Mouse (Mus musculus): ENCODE data around the gene Ninj2.

Ninj2 gene

DNA sequence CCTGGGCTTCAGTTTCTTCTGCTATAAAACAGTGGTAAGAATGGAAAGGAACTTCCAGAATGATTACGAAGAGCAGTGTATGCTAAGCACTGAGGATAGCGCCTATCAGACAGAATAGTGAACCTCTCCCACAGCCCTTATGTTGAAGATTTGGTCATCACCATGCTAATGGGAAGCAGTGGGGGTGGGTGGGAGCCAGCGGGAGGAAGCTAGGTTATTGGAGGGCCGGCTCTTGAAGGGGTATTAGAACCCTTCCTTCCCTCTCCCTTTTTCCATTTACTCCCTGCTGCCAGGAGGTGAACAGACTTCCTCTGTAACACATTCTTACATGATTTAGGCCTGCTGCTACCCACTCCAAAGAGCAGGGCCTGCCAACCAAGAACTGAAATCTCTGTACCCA, 1.2 kb upstream of the Ninj2 start:
- no peak for DNase-seq (ENCODE audit: extremely low read depth, insufficient read length, low spot score)

DNA sequence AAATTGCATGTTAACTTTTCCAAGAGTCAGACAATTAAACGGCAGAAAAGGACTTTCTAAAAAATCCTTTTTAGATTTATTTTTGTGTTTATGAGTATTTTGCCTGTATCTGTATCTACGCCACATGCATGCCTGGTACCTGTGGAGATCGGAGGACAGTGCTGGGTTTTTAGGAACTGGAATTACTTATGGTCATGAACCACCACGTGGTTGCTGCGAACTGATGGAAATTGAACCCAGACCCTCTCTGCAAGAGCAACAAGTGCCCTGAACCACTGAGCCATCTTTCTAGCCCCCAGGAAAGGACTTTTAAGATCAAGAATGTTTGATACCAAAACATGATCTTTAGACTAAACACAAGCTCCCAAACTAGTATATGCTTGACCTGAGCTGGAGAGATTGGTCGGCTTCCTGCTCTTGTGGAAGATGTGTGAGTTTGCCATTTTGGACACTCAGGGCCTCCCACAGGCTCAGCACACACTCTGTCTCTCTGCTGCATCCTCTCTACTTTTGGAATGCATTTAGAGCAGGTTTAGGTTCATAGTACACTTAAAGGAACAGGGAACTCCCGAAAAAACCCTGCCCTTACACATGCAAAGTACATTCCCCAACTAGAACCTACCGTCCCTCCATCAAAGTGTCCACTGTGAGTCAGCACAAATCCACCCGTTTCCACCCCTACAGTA, 1.1 kb downstream of the Ninj2 start:
- DNase-seq (ENCODE audit: extremely low read depth, insufficient read length, low spot score), result no peak

DNA sequence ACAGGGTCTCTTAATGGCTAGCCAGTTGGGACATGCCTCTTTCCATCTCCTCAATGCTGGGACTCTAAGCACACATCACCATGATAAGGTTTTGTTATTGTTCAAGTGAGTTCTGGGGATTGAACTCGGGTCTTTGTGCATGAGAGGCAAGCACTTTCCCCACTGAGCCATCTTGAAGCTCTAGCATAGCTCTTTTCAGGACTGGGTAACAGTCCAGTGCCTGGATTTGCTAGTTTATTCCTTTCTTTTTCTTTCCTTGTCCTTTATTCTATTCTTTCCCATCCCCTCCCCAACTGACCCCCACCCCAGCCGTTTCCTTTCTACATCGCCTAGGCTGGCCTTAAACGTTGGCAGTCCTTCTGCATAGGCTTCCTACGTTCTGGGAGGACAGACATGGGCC, 1.9 kb downstream of the Ninj2 start:
- DNase-seq (ENCODE audit: extremely low read depth, insufficient read length, low spot score), result no peak

DNA sequence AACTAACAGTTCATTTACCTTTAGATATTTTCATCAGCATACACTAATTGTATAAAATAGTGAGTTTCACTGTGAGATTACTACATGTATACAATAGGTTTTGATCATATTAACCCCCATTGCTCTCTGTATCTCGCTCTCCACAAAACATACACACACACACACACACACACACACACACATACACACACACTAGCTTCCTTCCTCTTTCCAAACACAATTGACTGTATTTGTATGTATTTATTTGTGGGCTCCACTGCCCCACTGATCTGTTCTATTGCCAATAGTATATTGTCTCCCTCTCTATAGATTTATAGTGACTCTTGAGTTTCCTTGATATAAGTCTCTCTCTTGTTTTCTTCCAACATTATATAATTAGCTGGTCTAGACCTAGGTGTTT, 2.4 kb downstream of the Ninj2 start:
- no peak for DNase-seq (ENCODE audit: extremely low read depth, insufficient read length, low spot score)

DNA sequence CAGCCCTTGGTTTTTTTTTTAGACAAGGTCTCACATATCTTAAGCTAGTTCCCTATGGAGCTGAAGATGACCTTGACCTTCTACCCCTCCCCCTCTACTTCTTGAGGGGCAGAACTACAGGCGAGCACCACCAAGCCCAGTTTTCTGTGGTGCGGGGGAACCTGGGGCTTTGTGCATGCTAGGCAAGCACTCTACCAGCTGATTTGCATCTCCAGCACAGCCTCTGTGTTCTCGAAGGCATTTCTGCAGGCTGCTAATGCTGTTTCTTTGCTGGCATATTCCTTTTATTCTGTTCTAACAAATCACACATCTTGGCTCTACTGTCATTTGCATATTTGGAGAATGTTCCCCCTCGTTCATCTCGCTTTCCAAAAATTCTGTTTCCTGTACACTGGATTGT, 6.2 kb downstream of the Ninj2 start:
- DNase-seq (ENCODE audit: extremely low read depth, insufficient read length, low spot score), result no peak

DNA sequence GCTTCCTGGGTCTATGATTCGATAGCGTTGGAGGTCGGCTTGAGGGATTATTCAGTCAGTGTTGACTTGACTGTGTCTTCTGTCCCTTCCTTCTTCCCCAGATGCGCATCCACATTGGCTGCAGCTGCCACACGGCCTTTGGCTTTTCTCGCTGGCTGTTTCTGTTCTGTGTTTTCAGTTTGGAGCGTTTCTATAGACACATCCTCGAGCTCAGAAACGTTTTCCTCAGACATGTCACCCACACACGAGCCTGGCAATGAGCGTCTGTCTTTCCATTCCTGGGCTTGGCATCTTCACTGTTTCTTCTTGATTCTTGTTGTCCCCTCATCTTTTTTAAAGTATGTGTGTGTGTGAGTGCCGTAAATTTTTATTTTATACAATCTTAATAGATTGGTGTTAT, 8.1 kb downstream of the Ninj2 start:
- no peak for DNase-seq (ENCODE audit: extremely low read depth, insufficient read length, low spot score)

DNA sequence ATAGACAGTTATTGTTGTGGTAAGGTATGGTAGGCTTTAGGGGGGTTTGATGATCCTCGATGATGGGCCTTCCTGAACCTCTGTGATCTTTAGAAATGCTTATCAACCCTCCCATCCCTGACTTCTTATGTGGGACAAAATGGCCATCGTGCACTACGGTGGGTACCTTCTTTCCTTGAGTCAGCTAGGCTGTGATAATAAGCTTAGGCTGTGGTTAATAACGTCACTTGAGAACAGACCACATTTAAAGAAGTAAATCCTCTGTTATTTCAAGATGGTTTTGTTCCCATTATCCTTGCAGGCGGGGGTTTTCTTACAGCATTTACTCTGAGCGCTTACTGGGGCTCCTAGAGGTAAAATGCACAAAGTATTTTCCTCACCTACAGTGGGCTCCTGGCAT, 8.8 kb downstream of the Ninj2 start:
- DNase-seq (ENCODE audit: extremely low read depth, insufficient read length, low spot score), result no peak

DNA sequence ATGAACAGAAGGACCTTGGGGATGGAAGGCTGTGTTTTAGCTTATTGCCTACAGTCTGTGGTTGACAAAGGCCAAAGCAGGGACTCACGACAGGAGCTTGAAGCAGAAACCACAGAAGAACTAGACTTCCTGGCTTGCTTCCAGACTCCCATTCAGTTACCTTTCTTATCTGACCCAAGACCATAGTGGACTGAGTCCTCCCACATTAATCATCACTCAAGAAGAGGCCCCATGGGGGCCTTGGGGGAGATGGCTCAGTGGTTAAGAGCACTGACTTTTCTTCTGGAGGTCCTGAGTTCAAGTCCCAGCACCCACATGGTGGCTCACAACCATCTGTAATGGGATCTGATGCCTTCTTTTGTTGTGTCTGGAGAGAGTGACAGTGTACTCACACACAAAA, 10.0 kb downstream of the Ninj2 start:
- peak; percentile 28 for DNase-seq (ENCODE audit: extremely low read depth, insufficient read length, low spot score)

DNA sequence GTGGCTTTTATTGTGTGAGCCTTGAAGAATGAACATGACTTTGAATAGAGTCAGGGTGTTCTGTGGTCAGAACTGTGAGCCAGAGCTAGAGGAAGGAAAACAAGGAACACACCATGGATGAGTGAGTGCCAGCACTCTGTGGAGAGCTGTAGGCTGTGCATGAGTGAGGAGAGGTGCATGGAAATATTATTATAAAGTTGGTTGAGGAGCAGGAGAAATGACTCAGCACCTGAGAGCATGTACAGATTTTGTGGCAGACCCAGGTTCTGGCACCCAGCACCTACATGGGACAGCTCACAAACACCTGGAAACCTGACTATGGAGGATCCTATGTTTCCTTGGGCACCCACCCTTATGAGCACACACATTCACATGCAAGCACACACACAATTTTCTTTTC, 11.9 kb downstream of the Ninj2 start:
- no peak for DNase-seq (ENCODE audit: extremely low read depth, insufficient read length, low spot score)

DNA sequence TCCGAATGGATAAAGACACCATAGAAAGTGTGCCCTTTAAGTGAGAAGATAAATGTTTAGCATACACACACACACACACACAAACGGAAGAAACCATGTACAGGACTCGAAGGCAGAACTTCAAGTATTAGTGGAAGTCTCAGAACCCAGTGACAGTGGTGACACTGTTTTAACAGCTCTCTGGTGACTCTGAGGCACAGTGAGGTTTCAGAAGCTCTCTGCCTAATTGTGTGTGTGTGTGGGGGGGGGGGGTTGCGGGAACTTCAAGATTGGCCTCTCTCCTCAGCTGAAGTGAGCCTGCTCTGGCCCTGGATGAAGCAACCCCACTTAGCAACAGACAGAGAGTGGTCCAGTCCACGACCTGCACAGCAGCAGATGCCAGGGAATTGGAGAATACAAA, 14.4 kb downstream of the Ninj2 start:
- no peak for DNase-seq (ENCODE audit: extremely low read depth, insufficient read length, low spot score)

DNA sequence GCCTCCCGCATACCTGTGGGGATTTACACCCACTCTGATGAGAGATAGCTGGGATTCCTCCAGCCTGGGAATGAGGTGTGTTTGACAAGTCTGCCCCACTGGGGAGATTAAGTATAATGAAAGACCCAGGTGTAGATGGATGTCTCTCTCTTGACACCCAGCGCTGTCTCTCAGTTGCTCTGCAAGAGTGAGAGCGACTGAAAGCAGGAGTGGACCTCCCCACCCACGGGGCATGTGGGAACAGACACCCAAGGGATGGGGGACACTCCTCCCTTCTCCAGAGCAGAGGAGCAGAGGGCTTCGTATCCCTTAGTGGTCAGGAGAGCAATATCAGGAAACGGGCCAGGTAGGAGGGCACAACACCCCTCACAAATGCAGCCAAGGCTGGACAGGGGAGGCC, 14.9 kb downstream of the Ninj2 start:
- DNase-seq (ENCODE audit: extremely low read depth, insufficient read length, low spot score), result no peak

DNA sequence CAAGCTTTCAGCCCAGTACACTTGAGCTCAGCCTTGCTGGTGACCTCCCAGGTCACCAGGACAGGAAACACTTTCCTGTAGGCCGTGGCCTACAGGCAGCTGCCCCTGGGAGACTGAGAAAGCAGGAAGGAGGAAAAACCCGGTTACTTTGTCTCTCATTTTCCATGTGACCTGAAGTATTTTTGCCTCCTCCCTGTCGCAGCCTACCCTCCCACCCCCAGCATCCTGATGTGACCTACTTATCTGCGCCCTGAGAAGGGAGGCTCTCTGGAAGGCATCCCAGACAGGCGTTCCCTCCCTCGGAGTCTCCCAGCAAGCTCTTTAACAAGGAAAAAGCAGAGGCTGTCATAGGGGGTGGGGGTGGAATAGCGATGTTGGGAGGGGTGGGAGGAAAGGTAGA, 16.0 kb downstream of the Ninj2 start:
- no peak for DNase-seq (ENCODE audit: extremely low read depth, insufficient read length, low spot score)

DNA sequence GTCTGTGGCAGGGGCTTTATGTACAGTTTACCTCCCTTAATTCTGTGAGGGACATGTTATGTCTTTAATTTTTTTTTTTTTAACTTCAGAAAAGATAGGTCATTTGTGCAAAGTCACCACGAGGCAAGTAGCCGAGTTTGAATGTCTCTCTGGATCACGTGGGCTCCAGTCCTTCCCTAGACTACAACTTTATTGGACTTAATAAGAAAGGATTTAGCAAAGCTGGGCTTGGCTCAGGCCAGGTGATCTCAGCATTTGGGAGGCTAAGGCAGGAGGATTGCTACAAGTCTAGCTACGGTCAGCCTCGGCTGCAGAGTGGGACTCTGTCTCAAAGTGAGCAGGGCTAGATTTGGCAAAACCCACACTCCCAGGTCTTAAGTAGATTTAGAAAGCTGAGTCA, 16.8 kb downstream of the Ninj2 start:
- DNase-seq (ENCODE audit: extremely low read depth, insufficient read length, low spot score), result no peak

DNA sequence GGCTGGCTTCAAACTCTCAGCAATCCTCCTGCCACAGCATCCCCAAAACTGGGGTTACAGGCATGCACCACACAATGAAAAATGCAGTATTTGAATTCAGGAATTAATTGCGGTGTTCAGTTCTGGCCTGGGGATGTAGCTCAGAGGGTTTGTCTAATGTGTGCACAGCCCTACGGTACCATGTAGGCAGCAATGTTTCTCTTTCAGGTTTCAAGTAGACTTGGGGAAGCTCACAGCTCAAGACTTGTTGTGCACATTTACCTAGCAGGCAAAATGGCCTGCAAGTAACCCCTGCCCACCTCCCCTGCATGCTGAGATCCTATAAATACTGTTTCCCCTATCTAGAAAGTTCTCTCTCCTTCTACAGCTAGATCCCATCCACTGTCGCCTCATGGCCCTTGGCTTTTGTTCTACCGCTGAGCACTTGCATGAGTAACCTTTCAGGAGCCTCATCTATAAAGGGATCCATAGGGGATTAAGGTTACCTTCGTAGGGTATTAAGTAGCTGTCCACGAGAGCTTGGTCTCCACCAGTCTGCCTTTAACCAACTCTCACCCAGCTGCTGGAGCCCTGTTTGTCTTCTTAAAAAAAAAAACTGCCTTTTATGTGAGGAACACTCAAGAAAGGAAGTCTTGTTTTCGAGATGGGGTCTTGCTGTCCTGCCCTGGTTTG, 17.7 kb downstream of the Ninj2 start:
- DNase-seq (ENCODE audit: extremely low read depth, insufficient read length, low spot score), result no peak

DNA sequence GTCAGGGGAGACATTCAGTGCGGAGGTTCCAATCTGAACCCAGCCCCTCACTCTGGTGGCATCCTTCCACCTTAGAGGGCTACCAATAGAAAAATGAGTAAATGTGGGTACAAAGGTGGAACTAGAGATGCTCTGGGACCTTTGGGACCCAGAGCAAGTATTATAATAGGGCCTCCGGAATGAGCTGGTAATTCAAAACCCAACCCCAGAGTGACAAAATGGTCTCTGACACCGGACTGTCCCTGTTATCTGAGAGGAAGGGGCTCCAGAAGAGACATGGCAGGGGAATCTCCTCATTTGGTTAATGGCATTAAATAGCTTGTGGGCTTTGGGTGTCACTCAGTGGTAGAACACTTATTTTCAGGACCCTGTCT, 18.2 kb downstream of the Ninj2 start:
- no peak for DNase-seq (ENCODE audit: extremely low read depth, insufficient read length, low spot score)

DNA sequence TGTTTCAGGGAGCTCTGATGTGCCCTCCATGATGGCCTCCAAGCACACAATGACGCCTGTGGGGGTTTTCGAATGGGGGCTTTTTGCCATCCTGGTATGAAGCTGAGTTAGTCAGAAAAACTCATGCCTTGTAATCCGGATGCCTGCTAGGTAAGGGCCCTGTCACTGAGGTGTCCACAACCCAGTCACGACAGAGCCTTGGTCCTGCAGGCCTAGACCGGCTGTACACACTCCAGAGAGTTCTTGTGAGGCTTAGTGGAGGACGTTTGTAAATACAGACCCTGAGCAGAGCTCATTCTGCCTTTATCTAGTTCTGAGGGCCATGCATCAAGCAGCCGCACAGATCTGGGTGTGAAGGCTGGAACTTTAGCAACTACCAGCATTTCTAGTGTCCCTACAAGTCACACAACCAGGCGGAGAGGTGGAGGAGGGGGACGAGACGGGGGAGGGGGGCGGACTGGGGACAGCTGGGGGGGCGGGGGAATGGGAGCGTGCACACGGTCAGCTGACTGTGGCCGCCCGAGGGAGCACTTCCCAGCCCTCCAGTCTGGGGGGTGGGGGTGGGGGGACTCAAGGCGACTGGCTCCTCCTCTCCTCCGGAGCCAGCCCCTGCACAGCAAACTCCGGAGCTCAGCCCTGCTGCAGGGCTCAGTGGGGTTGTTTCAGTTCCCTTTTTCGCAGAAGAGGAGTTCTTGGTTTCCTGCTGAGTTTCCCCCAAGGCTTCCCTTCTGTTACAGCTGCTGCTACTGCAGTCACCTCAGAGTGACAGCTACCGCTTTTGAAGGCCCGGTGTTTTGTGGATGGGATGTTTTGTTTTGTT, 19.0 kb downstream of the Ninj2 start:
- no peak for DNase-seq (ENCODE audit: extremely low read depth, insufficient read length, low spot score)

DNA sequence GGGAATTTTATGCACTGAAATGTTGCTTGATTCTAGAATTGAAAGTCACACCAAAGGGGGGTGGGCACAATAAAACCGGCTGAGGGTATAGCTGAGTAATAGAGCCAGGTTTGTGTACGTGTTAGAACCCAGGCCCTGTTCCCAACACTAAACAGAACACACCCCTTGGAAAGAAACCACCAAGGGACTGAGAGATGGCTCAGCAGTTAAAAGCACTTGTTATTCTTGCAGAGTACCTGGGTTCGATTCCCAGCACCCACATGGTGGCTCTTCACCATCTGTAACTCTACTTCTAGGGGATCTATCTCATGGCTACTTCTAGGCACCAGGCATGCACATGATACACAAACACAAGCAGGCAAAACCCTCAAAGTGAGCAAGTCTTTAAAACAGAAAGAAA, 20.7 kb downstream of the Ninj2 start:
- no peak for DNase-seq (ENCODE audit: extremely low read depth, insufficient read length, low spot score)

DNA sequence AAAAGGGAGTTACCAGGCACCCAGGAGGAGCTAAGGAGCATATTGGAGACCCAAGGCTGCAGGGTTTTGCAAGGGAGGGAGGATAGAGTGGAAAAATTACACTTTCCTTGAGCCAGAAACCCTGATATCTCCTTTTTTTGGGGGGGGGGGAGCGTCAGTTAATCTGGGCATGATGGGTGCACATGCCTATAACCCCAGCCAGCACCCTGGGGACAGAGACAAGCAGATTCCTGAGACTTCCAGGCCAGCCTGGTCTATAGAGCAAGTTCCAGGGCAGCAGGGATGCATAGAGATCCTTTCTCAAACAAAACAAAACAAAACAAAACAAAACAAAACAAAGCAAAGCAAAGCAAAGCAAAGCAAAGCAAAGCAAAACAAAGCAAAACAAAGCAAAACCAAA, 21.1 kb downstream of the Ninj2 start:
- no peak for DNase-seq (ENCODE audit: extremely low read depth, insufficient read length, low spot score)

DNA sequence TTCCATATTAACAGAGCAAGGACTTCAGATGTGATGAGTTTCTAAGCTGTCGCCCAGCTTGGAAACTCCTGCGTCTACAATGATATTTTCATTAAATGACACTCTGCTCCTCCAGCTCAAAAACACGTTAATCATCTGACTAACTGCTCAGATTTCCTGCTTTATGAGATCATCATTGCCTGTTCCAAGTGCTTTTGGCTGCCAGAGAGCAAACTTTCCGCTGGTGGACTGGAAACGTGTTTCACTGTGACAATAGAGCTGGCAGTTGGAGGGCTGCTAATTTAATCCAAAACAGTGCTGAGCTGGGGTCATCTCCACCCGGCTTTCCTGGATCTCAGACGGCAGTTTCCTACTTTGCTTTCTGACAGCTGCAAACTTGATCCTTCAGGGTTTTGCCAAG, 21.5 kb downstream of the Ninj2 start:
- DNase-seq (ENCODE audit: extremely low read depth, insufficient read length, low spot score), result peak; percentile 58

DNA sequence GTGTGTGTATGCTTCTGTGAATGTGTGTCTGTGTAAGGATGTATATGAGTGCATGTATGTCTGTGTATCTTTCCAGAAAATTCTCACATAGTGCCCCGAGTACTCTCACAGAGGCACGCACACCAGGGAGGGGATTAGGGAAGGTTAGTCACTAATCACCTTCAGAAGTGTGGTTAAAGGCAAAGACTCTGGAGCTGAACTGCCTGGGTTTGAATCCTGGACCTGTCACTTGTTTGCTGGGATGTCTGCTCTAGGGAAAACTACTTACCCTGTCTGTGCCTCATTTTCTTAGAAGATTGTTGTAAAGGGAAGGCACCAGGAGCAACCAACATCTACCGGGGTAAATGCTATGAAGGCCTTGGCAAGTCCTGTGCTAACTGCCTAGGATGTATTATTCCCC, 22.3 kb downstream of the Ninj2 start:
- no peak for DNase-seq (ENCODE audit: extremely low read depth, insufficient read length, low spot score)

DNA sequence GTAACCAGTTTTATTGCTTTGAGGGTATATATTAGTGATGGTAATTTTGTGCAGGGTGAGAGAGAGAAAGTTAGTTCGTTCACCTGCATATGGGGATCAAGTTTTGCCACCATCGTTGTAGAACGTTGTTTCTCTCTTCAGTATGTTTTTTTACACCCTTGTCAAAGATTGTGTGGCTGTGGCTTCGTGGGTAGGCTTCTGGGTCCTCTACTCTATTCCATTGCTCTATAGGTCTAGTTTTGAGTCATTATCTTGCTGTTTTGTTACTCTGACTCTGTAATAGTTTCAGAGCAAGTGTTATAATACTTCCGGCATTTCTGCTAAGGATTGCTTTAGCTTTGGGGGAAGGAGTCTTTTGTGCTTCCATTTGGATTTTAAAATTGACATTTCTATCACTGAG, 26.7 kb downstream of the Ninj2 start:
- no peak for DNase-seq (ENCODE audit: extremely low read depth, insufficient read length, low spot score)

DNA sequence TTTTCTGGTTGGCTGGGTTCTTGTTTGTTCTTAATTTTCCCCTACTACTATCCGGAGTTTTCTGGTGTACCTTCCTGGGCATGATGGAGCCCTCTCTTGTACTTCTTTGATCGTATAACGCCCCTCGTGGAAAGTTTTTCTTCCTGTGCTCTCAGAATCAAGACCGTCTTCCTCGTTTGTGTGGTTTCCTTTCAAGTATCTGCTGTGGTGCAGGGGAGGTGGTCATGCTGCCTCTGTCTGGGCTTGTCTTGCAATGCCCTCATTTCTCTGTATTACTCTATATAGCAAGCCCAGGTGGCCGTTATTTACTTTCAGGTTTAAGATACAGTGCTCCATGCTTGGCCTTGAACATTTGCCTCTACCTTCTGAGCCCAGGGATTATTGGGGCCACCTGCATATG, 31.5 kb downstream of the Ninj2 start:
- no peak for DNase-seq (ENCODE audit: extremely low read depth, insufficient read length, low spot score)

Data from 3134 (cell line).